Mouse (Mus musculus): ENCODE results near the gene Psma1.

- TF ChIP-seq CTCF (IDR thresholded peaks at IDR 0.05; ENCODE audit: borderline replicate concordance, extremely low read depth, insufficient read depth, insufficient read length) (no peak), POLR2A (IDR thresholded peaks at IDR 0.05; ENCODE audit: borderline replicate concordance, extremely low read depth, insufficient read depth, insufficient read length, poor library complexity, severe bottlenecking) (no peak)
Observed at GRCm38 (mm10) chr7:114268446-114268845, 7.5 kb downstream of the Psma1 start.
